Comparison of ENCODE assay signal across 23 mouse cellular contexts in the genomic region with DNA sequence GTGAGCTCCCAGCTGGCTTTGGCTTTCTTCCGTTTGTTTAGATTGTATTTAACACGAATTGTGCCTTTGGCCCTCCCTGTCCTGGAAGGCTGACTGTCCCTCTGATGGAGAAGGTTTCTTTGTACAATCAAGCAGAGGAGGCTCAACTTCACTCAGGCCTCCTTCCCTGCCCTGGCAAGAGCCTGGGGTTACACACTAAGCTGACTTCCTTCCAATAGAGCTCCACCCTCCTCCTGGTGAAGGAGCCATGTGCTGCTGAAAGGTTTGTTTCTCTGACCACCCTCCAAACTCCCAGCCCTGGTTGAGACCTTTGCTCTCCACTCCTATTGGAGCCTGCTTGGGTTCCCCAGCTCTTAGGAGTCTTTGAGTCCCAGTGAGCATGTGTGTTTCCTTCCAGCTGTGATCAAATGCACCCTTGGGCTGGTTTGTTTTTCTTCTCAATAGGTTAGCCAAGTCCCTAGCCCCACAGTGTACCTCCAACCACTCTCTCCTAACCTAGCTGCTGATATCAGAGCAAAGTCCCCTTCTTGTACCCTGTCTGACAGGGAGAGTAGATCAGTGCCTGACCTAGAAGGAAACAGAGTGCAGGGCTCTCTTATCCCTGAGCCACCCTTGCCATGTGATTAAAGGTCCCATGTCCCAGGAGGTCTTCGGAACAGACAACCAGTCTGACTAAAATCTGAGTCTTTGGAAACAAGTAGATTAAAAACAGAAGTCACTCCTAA. TPM values are rescaled to one million over a fixed set of nuclear protein-coding genes. Genes with fewer than 3 reads are reported as not detected.
DNase-seq lines count a peak whose midpoint lies in the region; ATAC-seq and TF ChIP-seq lines count a peak whose summit lies in the region.
"Had no signal": no experiment of that assay in that cellular context is flagged by ENCODE, and none has a peak within 500 bp of the region (broad histone marks: within the 10 kb centered on the region; RNA-seq: fewer than 3 reads in every experiment).

No protein-coding gene starts in this region.

- no peak overlapping the region for H3K4me2 ChIP-seq in heart, embryonic 12.5 days
- H3K4me2 ChIP-seq in lung, embryonic 16.5 days (ENCODE audit: low read depth, low read length), result no peak overlapping the region
- no peak overlapping the region for H3K4me2 ChIP-seq in intestine, postnatal 0 days (replicated peaks; ENCODE audit: low read depth)
- H3K4me2 ChIP-seq: embryonic facial prominence, embryonic 15.5 days; limb, embryonic 15.5 days; neural tube, embryonic 15.5 days had no signal

- no peak overlapping the region for H3K4me3 ChIP-seq in heart, embryonic 12.5 days
- no peak overlapping the region for H3K4me3 ChIP-seq in lung, embryonic 16.5 days (ENCODE audit: low read length)
- no peak overlapping the region for H3K4me3 ChIP-seq in intestine, postnatal 0 days (ENCODE audit: low read depth, low read length)
- H3K4me3 ChIP-seq: embryonic facial prominence, embryonic 15.5 days; limb, embryonic 15.5 days; neural tube, embryonic 15.5 days had no signal

- H3K27me3 ChIP-seq in heart, embryonic 12.5 days (replicated peaks), result no peaks in the 10 kb centered on the region
- no peaks in the 10 kb centered on the region for H3K27me3 ChIP-seq in lung, embryonic 16.5 days (ENCODE audit: control insufficient read depth, insufficient read depth, low read depth, low read length)
- no peaks in the 10 kb centered on the region for H3K27me3 ChIP-seq in intestine, postnatal 0 days (replicated peaks; ENCODE audit: control insufficient read depth, insufficient read depth, low read length)
- H3K27me3 ChIP-seq: CH12.LX; embryonic facial prominence, embryonic 15.5 days; limb, embryonic 15.5 days; neural tube, embryonic 15.5 days had no signal

- H3K4me1 ChIP-seq in heart, embryonic 12.5 days (replicated peaks), result peaks cover 10% of the 10 kb centered on the region
- peaks cover 14% of the 10 kb centered on the region for H3K4me1 ChIP-seq in lung, embryonic 16.5 days (replicated peaks; ENCODE audit: control insufficient read depth, insufficient read depth, low read length)
- peaks cover 8% of the 10 kb centered on the region; the same call in 1 of the 2 replicates for H3K4me1 ChIP-seq in intestine, postnatal 0 days (replicated peaks; ENCODE audit: control insufficient read depth, insufficient read depth, low read length)

- DNase-seq in heart, adult 11 months, result peak; percentile 90
- no peak for DNase-seq in lung, postnatal 25 days (ENCODE audit: low spot score)
- DNase-seq: adrenal gland, postnatal 14 days; cerebellum, adult 11-12 months; cerebellum, postnatal 14 days; kidney, adult 8-10 months; kidney, postnatal 14 days; liver, postnatal 0 days; thymus, postnatal 4 days had no signal

- 32% methylated on average over 3 of the region's 3 CpGs for WGBS in heart, embryonic 12.5 days
- 40% methylated on average over 3 of the region's 3 CpGs for WGBS in lung, embryonic 16.5 days
- 26% methylated on average over 3 of the region's 3 CpGs for WGBS in intestine, postnatal 0 days

- ATAC-seq in heart, embryonic 12.5 days (ENCODE audit: insufficient number of reproducible peaks, low FRiP score), result no peak
- ATAC-seq in lung, embryonic 16.5 days (ENCODE audit: low read depth), result peak; percentile 34; the same call in 1 of the 2 replicates
- peak; percentile 86 for ATAC-seq in intestine, postnatal 0 days
- no peak for ATAC-seq in inflammation-experienced regulatory T-cells, adult 6 months
- ATAC-seq in megakaryocyte, adult 5-6 weeks (ENCODE audit: poor library complexity, severe bottlenecking), result no peak
- ATAC-seq: forebrain, embryonic 16.5 days; hindbrain, postnatal 0 days; liver, postnatal 0 days; midbrain, embryonic 16.5 days had no signal

- no peaks in the 10 kb centered on the region for H3K9me3 ChIP-seq in heart, embryonic 12.5 days (replicated peaks)
- no peaks in the 10 kb centered on the region for H3K9me3 ChIP-seq in lung, embryonic 16.5 days (ENCODE audit: control insufficient read depth, low read length)
- no peaks in the 10 kb centered on the region for H3K9me3 ChIP-seq in intestine, postnatal 0 days (ENCODE audit: control insufficient read depth)
- H3K9me3 ChIP-seq: embryonic facial prominence, embryonic 15.5 days; limb, embryonic 15.5 days; neural tube, embryonic 15.5 days had no signal

- TF ChIP-seq CTCF in intestine, postnatal 0 days (IDR thresholded peaks at IDR 0.05; ENCODE audit: low read depth), result no peak

- no peaks in the 10 kb centered on the region for H3K36me3 ChIP-seq in heart, embryonic 12.5 days
- H3K36me3 ChIP-seq in lung, embryonic 16.5 days (ENCODE audit: control insufficient read depth, insufficient read depth, low read length), result no peaks in the 10 kb centered on the region
- no peaks in the 10 kb centered on the region; the same call in 1 of the 2 replicates for H3K36me3 ChIP-seq in intestine, postnatal 0 days (ENCODE audit: control insufficient read depth, insufficient read depth)
- H3K36me3 ChIP-seq: embryonic facial prominence, embryonic 15.5 days; limb, embryonic 15.5 days; neural tube, embryonic 15.5 days had no signal

- no peak overlapping the region for H3K27ac ChIP-seq in heart, embryonic 12.5 days (ENCODE audit: poor library complexity, severe bottlenecking)
- H3K27ac ChIP-seq in lung, embryonic 16.5 days (ENCODE audit: low read length), result no peak overlapping the region
- peak overlapping the region; percentile 36; the same call in 1 of the 2 replicates for H3K27ac ChIP-seq in intestine, postnatal 0 days (ENCODE audit: low read depth, low read length)
- H3K27ac ChIP-seq: embryonic facial prominence, embryonic 15.5 days; hindbrain, postnatal 0 days; limb, embryonic 15.5 days; neural tube, embryonic 15.5 days had no signal

- H3K9ac ChIP-seq in heart, embryonic 12.5 days, result no peak overlapping the region
- H3K9ac ChIP-seq in lung, embryonic 16.5 days (ENCODE audit: low read length), result no peak overlapping the region
- H3K9ac ChIP-seq in intestine, postnatal 0 days (ENCODE audit: low read depth, low read length), result no peak overlapping the region
- H3K9ac ChIP-seq: embryonic facial prominence, embryonic 15.5 days; limb, embryonic 15.5 days; liver, postnatal 0 days; neural tube, embryonic 15.5 days had no signal

RNA-seq across cellular contexts. Expression of a gene that starts 6.8 kb away (rescaled TPM):
- polyA plus RNA-seq in heart, embryonic 12.5 days (2016; fragmentation: Nextera tagmentation; extraction: Ambion mirVana), result 8.6 and 9.5 TPM in 2 replicates
- 11.0 and 11.9 TPM in 2 replicates for polyA plus RNA-seq in lung, embryonic 16.5 days (2015; fragmentation: Nextera tagmentation; extraction: Ambion mirVana)
- polyA plus RNA-seq in intestine, postnatal 0 days (2015; fragmentation: Nextera tagmentation; extraction: Ambion mirVana), result 2.1 and 2.6 TPM in 2 replicates
- under 1 TPM in 1 of 3 experiments, not detected in 2; 0.19 TPM for polyA plus RNA-seq in inflammation-experienced regulatory T-cells, adult 6 months (2017; shearing (Covaris generic))
- 17.3 and 20.8 TPM in 2 replicates for total RNA-seq in megakaryocyte, adult 5-6 weeks (2015)
- total RNA-seq in megakaryocyte, adult 5-6 weeks (2017), result 15.8 and 16.3 TPM in 2 replicates
- total RNA-seq: megakaryocyte-erythroid progenitor cell, adult 5-6 weeks; MEL had no signal

Comparison
In these comparisons a context has a peak if more than half of its experiments do, and no peak if none do; other contexts are left out.
1. ATAC-seq: peak in lung, embryonic 16.5 days (single experiment) and intestine, postnatal 0 days (single experiment); none in heart, embryonic 12.5 days (single experiment), inflammation-experienced regulatory T-cells, adult 6 months (single experiment) and megakaryocyte, adult 5-6 weeks (single experiment).